Mouse (Mus musculus): ENCODE results near the gene Cd46. TPM values are rescaled to one million over a fixed set of nuclear protein-coding genes. Genes with fewer than 3 reads are reported as not detected.

Cd46 gene
- total RNA-seq, 2 experiments from 2014 or later: 3.5 to 6.0 TPM

DNA sequence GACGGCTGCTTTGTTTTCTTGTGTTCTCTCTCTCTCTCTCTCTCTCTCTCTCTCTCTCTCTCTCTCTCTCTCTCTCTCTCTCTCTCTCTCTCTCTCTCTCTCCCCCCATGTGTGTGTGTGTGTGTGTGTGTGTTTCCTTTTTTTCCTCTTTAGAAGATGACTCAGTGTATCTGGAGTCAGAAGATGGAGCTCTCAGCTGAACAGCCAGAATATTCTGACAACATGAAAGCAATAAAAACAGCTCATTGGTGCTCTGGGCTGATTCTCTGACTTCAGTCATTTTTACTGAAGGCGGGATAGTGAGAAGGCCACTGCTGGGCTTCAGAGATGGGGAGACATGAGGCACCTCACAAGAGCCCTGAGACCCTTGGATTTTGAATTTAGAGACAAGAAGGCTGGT, 70.2 kb downstream of the Cd46 start:
- intact Hi-C loops (cut with DNase I): no loop called here
- DNase-seq (ENCODE audit: low spot score in 2 of 2): no peak

DNA sequence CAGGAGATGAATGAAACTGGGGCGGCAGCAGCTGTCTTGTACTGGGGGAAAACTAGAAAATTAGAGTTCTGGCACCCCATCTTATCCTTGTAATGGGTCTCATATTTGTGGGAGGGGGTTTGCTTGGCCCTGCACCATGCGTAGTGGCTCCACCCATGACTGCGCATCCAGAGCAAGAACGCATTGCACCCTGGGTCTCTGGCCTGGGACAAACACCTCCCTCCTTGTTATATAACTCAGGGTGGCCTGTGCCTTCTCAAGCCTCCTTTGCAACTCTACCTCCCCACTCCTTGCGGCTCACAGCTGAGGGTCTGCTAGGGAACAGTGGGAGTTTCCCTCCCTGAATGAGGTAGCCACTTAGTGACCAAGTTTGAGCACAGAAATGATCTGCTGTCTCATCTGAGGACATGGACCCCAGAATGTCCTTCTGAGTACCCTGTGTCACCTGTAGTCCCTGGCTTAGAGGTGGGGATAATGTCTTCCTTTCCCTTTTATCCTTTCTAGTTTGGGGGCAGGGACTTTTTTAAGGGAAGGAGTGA, 72.9 kb downstream of the Cd46 start:
- DNase-seq (ENCODE audit: low spot score in 2 of 2): no peak
- intact Hi-C loops (cut with DNase I): no loop called here

DNA sequence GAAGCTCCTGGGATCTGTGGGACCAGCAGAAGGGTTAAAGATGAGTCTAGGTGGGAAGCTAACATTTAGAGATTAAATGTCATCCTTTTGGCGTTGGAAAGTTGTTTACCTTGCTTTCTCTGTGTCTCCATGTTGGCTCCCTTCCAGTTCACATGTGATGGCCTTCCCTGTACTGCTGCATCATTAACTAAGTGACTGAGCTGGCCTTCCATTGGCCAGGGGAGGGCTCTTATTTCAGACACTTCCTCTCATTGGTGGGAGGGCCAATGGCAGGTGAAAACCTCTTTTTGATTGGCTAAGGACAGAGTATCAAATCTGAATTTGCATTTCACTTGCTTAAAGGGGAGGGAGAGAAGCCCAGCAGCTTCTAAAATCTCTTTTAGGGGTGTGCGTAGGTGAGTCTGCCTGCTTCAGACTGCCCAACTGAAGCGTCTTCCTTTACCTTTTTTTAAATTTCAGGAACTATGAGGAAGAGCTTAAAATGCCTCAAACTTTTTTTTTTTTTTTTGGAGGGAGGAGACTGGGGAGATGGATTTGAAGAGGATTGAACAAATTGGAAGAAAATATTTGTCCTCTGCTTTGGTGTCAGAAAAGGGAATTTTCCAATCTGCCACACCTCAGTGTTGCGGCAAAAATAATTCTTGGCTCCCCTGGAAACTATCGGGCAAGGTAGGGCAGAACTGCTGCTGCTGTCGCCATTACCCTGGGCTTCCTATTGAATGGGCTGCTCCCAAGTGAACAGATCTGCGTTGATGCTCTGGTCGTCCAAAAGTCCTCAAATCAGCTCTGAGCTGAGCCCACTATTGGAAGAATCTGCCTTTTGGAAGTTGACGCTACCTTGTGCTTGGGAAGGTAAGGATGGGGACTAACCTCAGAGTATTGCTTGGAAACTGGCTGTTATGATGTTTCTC, 73.7 kb downstream of the Cd46 start:
- peak; percentile 88 to 93 for DNase-seq (ENCODE audit: low spot score in 2 of 2)
- intact Hi-C loops (cut with DNase I): no loop called here

DNA sequence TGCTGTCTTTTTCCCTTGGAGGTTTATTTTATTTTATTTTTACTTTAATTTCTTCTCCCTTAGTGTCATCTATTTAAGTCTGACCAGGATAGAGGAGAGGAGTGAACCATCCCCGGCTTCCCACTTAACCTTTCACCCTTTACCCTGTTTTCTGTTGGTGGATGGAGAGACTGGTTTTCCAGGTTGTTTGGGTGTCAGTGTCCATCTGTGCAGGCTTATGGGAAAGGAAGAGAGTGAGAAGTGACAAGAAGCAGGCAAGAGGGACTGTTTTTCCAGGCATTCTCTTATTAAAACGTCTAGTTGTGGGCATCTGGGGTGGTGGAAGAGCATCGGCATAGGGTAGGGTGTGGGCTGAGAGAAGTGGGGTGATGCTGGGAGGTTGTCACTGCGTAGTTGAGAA, 74.4 kb downstream of the Cd46 start:
- intact Hi-C loops (cut with DNase I): loop anchor here (2.0 kb wide), 1 partner anchor 41 kb away; no protein-coding TSS in a partner anchor
- DNase-seq (ENCODE audit: low spot score in 2 of 2): no peak

DNA sequence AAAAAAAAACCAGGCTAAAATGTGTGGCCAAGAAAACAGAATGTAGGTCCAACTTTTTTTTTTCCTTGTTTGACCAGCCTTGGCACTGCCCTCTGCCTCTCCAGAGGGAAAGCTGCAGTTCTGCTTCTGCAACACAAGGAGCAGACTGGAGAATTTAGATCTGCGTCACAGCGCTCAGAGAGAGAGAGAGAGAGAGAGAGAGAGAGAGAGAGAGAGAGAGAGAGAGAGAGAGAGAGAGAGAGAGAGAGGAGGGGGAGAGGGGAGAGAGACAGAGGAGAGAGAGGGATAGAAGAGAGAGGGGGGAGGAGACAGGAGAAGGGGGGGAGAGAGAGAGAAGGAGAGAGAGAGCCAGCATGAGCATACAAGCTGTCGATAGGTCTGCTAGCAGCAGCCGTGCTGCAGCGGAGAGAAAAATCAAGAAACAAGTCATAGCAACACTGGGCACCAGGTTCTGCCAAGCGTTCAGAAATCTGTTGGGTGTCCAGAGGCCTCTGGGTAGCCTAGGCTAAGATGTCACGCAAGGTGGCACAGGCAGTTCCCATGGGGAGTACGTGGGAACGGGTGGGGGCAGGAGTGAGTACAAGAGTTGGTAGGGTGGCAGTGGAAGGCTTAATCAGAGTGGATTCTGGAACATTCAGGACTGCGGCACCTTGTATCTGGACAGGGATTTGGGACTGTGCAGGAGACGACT, 75.1 kb downstream of the Cd46 start:
- intact Hi-C loops (cut with DNase I): loop anchor here (2.0 kb wide), 1 partner anchor 40 kb away; no protein-coding TSS in a partner anchor
- DNase-seq (ENCODE audit: low spot score in 2 of 2): peak; percentile 76 to 77

DNA sequence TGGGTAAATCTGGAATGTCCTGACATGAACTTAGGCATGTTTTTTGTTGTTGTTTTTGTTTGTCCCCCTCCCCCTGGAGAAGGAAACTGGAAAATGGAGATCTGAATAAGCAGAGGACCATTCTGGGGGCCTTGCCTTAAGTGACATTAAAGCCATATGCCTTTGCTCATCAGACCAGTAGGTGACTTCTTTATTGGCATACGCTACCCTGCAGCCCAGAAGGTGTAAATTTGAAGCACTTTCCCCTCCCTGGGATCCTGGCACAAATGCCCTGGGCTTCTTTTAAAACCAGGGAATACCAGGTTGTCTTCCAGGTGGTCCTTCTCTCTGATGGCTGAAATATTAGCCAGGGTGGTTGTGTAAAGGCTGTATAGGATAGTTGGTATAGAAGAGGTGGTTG, 76.8 kb downstream of the Cd46 start:
- no peak for DNase-seq (ENCODE audit: low spot score in 2 of 2)
- intact Hi-C loops (cut with DNase I): no loop called here

DNA sequence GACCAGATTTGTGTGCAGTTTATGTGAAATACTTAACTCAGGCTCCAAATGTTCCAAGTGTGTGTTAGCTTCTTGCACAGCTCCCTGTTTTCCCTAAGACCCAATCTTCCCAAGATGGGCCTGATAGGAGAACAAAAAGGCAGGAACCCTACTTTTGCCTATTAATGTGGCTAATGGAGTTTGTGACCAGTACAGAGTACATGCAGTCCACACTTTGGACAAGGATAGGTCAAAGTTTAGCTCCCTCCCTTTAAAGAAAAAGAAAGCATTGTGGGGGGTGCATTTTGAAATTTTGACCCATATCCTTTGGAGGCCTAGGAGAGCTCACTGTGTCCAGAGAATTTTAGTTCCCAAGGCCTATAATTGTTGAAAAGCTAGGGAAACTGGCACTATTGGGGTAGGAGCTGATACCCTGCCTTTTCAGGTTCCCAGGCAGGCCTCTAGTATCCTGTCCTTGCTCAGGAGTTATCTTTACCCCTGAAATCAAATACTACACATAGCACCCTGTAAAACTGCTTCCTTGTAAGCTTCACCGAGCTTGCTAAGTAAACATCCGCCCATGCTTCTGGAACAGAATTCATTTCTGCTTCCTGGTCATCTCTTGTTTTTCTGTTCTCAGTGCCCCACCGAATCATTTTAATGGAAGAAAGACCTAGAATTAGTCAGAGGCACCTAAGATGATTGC, 77.7 kb downstream of the Cd46 start:
- DNase-seq (ENCODE audit: low spot score in 2 of 2): no peak
- intact Hi-C loops (cut with DNase I): no loop called here

DNA sequence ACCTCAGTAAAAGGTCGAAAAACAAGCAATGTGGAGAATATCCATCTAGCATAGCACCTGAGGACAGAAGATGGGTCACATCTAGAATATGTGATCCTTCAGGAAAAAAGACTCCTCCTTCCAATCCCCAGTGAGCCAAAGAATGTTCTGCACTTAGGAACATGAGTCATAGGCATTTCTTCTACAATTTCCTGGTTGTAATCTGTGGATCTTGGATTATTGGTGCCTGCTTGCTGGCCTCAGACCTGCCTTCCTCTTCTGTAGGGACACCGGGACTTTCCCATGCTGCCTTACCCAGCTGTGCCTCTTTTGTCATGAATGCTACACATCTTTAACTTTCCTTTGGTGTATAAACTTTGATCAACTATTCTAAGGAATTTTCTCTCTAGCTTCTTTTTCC, 79.5 kb downstream of the Cd46 start:
- DNase-seq (ENCODE audit: low spot score in 2 of 2): no peak
- intact Hi-C loops (cut with DNase I): no loop called here

DNA sequence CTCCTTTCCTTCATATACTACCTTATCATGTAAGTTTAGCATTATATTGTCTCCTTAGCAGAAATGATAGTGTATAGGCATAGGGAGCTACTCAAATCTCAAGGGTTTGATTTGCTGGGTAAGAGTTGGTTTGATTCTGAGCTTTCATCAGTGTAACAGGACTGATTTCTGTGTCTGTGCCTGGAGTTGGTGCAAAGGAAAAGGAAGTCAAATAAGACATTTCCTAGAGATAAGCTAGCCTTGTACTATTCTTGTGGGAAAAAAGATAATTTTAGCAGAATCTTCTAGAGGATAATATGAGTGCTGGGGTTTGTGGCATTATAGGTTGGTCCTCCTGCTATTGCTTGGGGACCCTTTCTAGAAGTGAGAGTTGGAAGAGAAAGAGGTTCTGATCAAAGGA, 85.8 kb downstream of the Cd46 start:
- intact Hi-C loops (cut with DNase I): no loop called here
- DNase-seq (ENCODE audit: low spot score in 2 of 2): no peak

DNA sequence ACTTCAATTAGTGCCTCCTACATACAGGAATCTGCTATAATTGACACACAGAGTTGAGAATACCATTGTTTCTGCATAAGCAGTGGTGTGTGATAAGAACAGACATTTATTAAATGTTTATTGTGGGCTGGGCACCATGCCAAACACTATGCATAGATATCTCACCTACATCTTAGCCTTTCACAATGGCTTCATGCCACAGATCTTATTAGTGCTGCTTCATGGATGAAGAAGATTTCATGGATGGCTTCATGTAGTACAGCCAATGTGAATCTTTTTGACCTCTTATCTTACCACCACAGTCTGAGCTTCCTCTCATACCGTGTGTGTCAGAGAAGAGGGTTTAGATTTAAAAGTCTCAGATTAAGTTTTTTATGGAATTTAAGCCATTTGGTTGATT, 87.9 kb downstream of the Cd46 start:
- no peak for DNase-seq (ENCODE audit: low spot score in 2 of 2)
- intact Hi-C loops (cut with DNase I): no loop called here

DNA sequence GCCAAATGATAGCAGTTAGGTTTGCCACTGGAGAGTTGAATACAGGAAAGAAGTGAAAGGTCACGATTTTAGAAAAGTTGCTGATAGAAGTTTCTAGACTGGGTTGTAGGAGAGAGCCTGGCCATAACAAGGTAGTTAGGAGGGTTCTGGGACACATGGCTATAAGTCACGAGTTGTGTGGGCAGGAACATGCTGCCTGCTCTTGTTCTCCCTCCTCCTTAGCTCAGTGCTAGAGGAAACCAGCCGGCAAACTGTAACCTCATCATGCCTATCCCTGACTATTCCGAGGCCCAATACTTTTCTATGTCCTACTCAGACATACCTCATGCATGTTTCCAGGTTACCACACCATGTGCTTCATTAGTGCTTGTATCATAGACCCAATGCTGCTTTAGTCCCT, 88.7 kb downstream of the Cd46 start:
- intact Hi-C loops (cut with DNase I): no loop called here
- no peak for DNase-seq (ENCODE audit: low spot score in 2 of 2)

DNA sequence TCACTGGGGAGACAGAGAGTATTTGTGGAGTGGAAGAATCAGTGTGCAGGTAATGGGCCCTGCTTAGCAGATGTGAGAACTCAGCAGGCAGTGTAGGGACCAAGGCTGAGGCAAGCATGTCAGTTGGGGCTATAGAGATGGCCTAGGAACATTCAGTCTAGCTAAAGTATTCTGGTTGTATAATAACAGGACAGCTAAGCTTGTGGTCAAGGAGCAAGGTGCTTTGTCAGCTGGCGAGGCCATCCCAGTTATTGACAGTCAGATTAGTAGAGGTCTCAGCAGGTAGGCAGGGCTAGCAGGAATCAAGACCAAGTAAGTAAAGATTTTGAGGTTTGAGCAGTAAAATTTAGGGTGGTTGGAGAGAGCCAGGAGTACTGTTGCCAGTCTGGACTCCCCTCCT, 93.7 kb downstream of the Cd46 start:
- intact Hi-C loops (cut with DNase I): no loop called here
- no peak for DNase-seq (ENCODE audit: low spot score in 2 of 2)

DNA sequence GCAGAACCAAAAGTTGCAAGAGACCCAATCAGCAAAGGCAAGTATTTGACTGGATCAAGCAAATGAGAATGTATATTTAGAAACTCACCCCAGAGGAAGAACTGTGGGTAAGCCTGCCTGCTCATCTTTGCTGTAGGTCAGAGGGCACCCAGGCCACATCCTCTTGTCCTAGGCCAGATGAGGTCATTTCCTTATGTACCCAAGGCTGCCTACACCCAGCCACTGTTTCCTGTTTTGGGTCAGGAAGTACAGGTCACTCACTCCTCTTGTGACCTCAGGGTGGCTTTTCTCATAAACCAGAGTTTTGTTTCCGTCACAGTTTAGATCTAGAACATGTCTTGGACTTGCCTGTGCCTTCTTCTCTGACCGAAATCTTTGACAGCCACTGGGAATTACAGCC, 96.9 kb downstream of the Cd46 start:
- intact Hi-C loops (cut with DNase I): no loop called here
- DNase-seq (ENCODE audit: low spot score in 2 of 2): no peak

DNA sequence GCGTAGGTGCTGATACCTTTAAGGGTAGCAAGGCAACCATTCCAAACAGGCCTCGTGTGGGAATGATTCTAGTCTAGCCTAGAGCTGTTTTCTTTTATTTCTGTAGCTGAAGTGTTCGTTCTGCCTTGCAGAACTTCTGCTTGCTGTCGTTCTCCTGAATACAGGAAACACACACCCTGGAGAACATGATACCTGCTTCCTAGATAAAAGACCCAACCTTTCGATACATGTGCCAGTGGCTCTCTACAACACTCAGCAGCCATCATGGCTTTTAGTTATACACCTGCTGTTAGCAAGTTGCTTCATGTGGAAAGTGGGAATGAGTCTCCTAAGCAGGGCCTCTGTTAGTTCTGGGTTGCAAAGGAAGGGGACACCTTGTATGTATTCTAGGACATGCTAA, 97.8 kb downstream of the Cd46 start:
- intact Hi-C loops (cut with DNase I): no loop called here
- no peak for DNase-seq (ENCODE audit: low spot score in 2 of 2)

DNA sequence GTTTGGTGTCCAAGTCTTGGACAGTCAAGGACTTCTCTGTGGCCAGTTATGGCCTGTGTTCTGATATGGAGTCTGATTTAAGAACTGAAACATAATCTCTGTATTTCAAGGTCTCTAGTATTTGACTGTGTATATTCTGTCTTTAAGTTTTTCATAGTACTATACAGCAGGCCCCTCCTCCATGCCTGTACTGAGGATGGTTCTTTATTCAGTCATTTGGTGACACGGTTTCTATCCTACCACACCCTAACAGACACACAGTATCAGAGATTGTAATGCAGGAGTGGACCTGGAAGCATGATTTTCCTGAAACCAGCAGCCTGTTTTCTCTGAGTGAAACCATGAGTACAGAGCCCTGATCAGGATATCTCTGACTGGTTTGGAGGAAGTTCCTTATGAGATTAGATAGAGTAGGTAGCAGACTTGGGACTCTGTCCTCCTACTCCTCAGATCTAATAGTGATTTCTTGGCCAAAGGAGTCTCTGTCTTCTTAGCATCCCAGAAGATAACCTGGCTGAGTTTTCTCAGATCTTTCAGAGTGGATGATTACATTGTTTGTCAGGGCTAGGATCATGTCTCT, 98.5 kb downstream of the Cd46 start:
- intact Hi-C loops (cut with DNase I): no loop called here
- no peak for DNase-seq (ENCODE audit: low spot score in 2 of 2)

DNA sequence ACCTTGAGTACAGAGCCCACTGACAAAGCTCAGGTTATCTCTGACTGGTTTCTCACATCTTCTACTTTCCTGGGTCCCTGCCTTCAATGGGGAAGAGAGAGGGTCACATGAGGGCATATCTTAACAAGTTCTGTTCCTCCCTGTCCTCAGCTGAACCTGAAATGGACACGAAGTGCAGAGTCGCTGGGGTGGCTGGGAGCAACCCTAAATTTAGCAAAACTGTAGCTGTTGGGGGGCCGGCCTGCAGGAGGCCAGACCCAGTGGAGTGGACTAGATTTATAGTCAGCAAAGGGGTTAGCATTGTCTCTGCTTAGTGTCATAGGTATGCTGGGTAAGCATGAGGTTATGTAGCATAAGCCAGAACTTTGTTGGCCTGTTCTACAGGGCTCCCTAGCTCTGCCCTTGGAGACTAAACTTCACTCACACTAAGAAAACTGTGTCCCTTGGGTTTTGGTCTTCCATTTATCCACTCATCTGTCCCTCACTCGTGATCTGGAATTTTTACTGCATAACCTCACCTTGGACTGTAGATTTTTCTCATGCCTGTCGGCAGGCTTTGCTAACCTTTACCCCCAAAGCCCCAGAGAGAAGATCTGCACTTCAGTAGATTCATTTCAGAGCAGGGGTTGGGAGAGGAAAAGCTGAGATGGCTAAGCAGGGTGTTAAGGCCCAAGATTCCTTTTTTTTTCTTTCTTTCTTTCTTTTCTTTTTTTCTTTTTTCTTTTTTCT, 99.3 kb downstream of the Cd46 start:
- intact Hi-C loops (cut with DNase I): no loop called here
- DNase-seq (ENCODE audit: low spot score in 2 of 2): no peak

DNA sequence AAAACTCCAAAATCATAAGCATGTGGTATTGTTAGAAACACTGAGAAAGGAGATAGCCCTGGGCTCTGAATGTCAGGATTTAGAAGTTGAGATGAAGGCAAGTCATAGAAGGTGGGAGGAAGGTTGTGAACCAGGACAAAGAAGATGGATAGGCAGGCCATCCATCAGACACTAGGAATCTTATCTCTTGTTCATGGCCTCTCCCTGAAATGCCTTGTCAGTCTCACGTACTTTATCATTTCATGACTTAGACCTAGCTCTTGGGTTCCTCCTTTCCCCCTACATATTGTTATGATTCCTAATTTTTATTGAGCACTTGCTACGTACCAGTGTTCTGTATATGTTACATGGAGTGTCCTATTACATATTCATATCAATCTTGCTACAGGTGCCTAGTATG, 100.4 kb downstream of the Cd46 start:
- no peak for DNase-seq (ENCODE audit: low spot score in 2 of 2)
- intact Hi-C loops (cut with DNase I): no loop called here

DNA sequence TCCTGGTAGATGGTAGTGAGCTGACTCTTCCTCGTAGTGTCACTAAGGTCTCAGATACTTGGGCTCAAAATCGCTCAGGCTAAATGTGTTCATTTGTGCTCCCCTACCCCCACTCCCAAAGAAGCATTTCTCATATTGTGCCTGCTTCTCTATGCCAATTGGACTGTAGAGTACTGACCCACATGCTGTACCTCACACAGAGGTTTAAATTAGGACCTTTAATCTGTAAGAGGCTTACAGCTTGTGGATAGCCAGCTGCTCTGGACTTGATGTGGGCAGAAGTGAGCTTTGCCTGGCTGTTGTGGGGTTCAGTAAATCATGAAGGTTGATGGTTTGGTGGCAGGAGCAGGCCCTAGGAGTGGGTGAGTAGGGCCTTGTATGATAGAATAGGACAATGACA, 101.1 kb downstream of the Cd46 start:
- intact Hi-C loops (cut with DNase I): no loop called here
- DNase-seq (ENCODE audit: low spot score in 2 of 2): no peak

DNA sequence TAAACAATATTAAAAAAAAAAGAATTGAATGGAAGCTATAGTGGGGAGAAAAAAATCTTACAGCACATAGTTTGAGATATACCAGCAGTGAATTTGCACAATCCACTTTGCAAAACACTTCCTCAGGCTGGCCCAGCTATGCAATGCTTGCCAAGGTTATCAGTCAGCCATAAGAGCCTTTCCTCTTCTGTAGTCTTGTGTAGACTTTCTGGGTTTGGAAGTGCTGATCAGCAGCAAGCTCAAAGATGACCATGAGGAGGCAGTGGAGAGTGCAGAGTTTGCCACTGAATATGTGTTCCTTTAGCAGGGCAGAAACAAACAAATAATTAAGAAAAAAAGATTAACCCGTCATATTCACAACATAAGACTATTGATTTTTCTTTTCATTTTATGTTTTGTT, 103.0 kb downstream of the Cd46 start:
- intact Hi-C loops (cut with DNase I): no loop called here
- DNase-seq (ENCODE audit: low spot score in 2 of 2): no peak
